Mouse (Mus musculus): ENCODE measurements around the gene Ubl5.

DNA sequence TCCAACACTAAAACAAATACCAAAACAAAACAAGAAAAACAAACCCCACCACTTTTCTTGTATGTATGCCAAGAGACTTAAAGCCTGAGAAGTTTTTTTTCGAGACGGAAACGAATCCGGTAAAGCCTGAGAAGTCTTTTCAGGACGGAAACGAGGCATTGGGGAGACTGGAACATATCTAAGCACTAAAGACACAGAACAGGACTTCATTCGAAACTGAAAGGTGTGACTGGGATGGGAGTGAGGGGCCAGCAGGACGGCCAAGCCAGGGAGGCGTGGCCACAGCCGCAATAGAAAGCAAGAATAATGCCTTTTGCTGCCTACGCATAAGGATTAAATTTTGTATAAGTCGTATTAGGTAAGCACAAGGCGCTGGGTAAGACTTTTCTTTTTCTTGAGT lies 1.1 kb downstream of the Ubl5 start:
- TF ChIP-seq CTCF (IDR thresholded peaks at IDR 0.05; ENCODE audit: borderline replicate concordance, extremely low read depth, insufficient read depth, insufficient read length) (no peak), POLR2A (IDR thresholded peaks at IDR 0.05; ENCODE audit: borderline replicate concordance, extremely low read depth, insufficient read depth, insufficient read length, poor library complexity, severe bottlenecking) (no peak)
